Mouse (Mus musculus): ENCODE results near the gene Hdac9. TPM values are rescaled to one million over a fixed set of nuclear protein-coding genes. Genes with fewer than 3 reads are reported as not detected.

The Hdac9 gene
- polyA plus RNA-seq, 1 experiment from 2014 or later: 9.1 TPM

DNA sequence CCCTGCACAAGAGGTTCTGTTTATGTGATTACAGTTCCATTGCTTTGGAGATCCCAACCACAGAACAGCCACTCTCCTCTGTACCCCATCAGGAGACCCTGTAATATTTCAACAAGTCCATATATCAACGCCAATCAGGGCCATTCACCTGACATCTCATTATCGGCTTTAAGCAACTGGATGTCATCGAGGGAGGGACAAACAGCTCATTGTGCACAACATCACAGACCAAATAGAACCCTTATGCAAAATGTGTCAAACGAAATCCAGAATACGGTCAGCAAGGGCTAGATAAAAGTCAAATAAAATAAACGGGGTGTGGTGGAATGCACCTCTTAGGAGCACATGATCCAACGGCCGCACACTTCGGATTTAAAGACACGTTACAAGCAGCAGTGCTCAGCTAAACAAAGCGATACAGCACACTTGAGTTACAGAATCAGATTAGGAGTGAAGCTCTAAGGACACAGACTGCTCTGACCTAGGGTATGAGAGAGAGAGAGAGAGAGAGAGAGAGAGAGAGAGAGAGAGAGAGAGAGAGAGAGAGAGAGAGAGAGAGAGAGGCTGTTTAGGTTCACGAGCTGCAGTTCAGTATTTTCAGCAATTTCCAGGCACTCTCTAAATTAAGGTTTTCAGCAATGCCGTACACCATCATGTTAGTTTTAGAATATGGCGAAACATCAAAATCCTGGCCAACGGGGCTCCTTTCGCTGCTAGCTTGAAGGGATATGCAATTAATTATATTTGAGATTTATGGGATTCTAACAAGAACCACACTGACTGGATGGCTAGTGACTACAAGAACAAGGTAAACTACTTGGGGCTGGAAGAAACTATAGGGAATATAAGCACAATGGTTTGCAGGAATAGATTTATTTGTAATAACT lies 279.4 kb downstream of the Hdac9 start:
- Histone ChIP-seq H3K27me3 (no peaks in the 10 kb centered on the region), H3K9me3 (replicated peaks) (no peaks in the 10 kb centered on the region), H3K4me1 (no peaks in the 10 kb centered on the region), H3K4me3 (no peak overlapping the region), H3K4me2 (replicated peaks) (no peak overlapping the region), H3K27ac (no peak overlapping the region), H3K36me3 (no peaks in the 10 kb centered on the region), H3K9ac (no peak overlapping the region)
- 79% methylated on average over 16 of the region's 16 CpGs for WGBS
- ATAC-seq (ENCODE audit: low FRiP score): no peak

DNA sequence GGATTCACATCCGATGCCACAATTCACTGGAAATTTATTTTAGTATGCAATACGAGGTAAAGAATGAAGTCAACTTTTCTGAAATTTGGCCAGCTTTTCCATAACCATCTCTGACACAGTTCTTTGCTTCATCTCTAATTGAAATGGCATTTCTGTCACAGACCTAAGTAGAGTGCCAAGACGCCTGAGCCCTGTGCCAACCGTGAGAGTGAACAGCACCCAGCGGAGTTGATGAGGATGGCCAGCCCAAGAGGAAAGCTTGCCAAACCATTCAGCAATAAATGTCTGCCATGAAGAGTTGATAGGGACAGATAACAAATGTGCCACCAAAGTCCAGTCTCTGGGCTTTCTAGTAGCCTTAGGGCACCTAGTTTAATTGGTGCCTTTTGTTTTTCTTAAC lies 297.8 kb downstream of the Hdac9 start:
- H3K4me3 ChIP-seq: no peak overlapping the region
- H3K4me2 ChIP-seq (replicated peaks): no peak overlapping the region
- H3K27me3 ChIP-seq: no peaks in the 10 kb centered on the region
- H3K4me1 ChIP-seq: no peaks in the 10 kb centered on the region
- 88% methylated on average over 5 of the region's 5 CpGs for WGBS
- no peak for ATAC-seq (ENCODE audit: low FRiP score)
- H3K36me3 ChIP-seq: no peaks in the 10 kb centered on the region
- no peak overlapping the region for H3K27ac ChIP-seq
- no peak overlapping the region for H3K9ac ChIP-seq
- no peaks in the 10 kb centered on the region for H3K9me3 ChIP-seq (replicated peaks)

DNA sequence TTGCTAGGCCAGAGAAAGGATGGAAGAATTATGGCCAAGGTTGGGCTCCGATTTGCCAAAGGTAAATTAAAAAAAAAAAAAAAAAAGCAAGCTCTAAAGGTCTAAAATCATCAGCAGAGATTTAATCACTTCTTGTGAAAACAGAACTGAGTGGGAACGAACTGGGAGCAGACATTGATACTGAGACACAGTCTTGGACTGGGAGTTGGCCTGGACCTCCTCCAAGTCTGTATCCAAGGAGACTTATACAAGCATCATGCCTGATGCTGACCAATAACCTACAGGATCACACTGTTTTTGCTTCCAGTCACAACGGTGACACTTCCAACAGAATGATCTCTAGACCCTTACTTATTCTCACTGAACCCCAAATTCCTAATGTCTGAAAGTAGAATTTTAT lies 298.6 kb downstream of the Hdac9 start:
- Histone ChIP-seq H3K9ac (no peak overlapping the region), H3K4me1 (no peaks in the 10 kb centered on the region), H3K4me2 (replicated peaks) (no peak overlapping the region), H3K27ac (no peak overlapping the region), H3K4me3 (no peak overlapping the region), H3K9me3 (replicated peaks) (no peaks in the 10 kb centered on the region), H3K27me3 (no peaks in the 10 kb centered on the region), H3K36me3 (no peaks in the 10 kb centered on the region)
- WGBS: 77% methylated on average over 3 of the region's 3 CpGs
- no peak for ATAC-seq (ENCODE audit: low FRiP score)

DNA sequence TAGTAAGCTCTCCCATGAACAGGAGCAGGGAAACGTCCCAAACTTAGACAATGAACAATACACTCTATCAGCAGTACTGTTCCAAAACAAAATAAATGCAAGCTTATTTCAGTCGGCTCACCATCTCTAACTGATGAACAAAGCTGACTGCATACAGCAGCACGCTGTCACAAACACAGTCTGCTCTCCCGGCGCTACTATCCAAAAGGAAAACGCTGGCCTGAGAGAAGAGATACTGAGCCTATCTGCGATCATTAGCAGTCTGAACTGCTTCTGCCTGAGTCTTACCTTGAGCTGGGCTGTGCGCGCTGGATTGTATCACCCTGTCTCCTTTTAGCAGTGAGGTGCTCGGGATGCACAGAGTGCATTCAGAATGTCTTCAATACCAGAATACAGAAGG lies 299.1 kb downstream of the Hdac9 start:
- H3K4me1 ChIP-seq: no peaks in the 10 kb centered on the region
- H3K9ac ChIP-seq: no peak overlapping the region
- no peak overlapping the region for H3K4me2 ChIP-seq (replicated peaks)
- no peak for ATAC-seq (ENCODE audit: low FRiP score)
- no peaks in the 10 kb centered on the region for H3K36me3 ChIP-seq
- H3K27ac ChIP-seq: no peak overlapping the region
- H3K4me3 ChIP-seq: no peak overlapping the region
- no peaks in the 10 kb centered on the region for H3K9me3 ChIP-seq (replicated peaks)
- WGBS: 81% methylated on average over 10 of the region's 10 CpGs
- no peaks in the 10 kb centered on the region for H3K27me3 ChIP-seq

DNA sequence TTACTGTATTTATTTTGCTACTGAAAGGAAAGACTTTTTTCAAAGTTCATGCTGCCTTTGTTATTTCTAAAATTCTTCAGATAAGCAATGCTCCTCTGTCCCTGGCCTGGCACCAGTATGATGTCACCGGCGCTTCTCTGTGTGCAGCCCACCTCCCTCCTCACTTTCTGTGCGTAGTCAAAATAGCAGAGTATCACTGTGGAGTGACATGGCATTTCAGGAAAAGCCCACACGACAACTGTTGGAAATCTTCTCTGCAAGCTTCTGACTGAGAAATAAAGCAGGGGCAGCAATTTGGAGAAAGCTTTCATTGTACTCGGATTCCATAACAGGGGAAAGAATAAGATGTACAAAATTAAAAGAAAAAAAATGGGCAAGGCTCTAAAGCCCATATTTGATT lies 302.1 kb downstream of the Hdac9 start:
- no peak overlapping the region for H3K27ac ChIP-seq
- H3K4me1 ChIP-seq: no peaks in the 10 kb centered on the region
- WGBS: 71% methylated on average over 5 of the region's 5 CpGs
- no peak for ATAC-seq (ENCODE audit: low FRiP score)
- H3K4me3 ChIP-seq: no peak overlapping the region
- H3K36me3 ChIP-seq: no peaks in the 10 kb centered on the region
- H3K27me3 ChIP-seq: no peaks in the 10 kb centered on the region
- H3K9me3 ChIP-seq (replicated peaks): no peaks in the 10 kb centered on the region
- H3K4me2 ChIP-seq (replicated peaks): no peak overlapping the region
- H3K9ac ChIP-seq: no peak overlapping the region

DNA sequence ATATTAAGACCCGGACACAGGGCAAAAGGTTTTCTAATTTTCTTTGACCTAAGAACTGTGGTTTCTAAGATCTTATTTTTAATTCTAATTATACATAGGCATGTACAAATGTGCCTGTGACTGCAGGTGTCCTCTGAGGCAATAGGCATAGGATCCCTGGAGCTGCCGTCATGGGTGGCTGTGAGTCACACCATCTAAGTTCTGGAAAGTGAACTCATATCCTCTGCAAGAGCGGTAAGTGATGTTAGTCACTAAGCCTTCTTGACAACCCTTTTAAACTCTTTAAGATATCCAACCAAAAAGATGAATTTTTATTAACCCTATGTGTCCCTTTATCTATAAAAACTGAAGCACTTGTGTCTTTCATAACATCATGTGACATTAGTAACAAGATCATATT lies 304.4 kb downstream of the Hdac9 start:
- Histone ChIP-seq H3K4me2 (replicated peaks) (no peak overlapping the region), H3K9me3 (replicated peaks) (no peaks in the 10 kb centered on the region), H3K27me3 (no peaks in the 10 kb centered on the region), H3K9ac (no peak overlapping the region), H3K4me1 (no peaks in the 10 kb centered on the region), H3K36me3 (no peaks in the 10 kb centered on the region), H3K4me3 (no peak overlapping the region), H3K27ac (no peak overlapping the region)
- WGBS: 97% methylated on average over 3 of the region's 3 CpGs
- ATAC-seq (ENCODE audit: low FRiP score): no peak

DNA sequence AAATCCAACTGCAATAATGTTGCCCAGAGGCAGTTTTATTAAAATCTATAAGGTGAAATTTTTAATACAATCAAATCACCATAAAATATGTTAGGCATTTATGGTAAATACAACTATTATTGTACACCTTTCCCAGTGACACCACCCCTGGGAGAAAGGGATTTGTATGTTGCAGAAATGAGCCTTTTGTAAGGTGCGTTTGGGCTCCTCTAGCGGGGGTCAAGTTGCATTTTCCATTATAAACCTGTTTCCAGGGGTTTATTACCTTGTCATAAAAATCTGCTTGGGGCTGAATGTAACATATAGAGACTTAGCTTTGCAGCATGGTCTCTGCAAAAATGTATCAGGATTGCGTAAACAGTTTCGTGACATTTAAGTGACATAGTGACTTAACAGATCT lies 312.4 kb downstream of the Hdac9 start:
- no peaks in the 10 kb centered on the region for H3K4me1 ChIP-seq
- no peaks in the 10 kb centered on the region for H3K36me3 ChIP-seq
- H3K9ac ChIP-seq: no peak overlapping the region
- no peak for ATAC-seq (ENCODE audit: low FRiP score)
- no peak overlapping the region for H3K4me3 ChIP-seq
- no peaks in the 10 kb centered on the region for H3K9me3 ChIP-seq (replicated peaks)
- no peaks in the 10 kb centered on the region for H3K27me3 ChIP-seq
- 88% methylated on average over 4 of the region's 4 CpGs for WGBS
- no peak overlapping the region for H3K4me2 ChIP-seq (replicated peaks)
- no peak overlapping the region for H3K27ac ChIP-seq

DNA sequence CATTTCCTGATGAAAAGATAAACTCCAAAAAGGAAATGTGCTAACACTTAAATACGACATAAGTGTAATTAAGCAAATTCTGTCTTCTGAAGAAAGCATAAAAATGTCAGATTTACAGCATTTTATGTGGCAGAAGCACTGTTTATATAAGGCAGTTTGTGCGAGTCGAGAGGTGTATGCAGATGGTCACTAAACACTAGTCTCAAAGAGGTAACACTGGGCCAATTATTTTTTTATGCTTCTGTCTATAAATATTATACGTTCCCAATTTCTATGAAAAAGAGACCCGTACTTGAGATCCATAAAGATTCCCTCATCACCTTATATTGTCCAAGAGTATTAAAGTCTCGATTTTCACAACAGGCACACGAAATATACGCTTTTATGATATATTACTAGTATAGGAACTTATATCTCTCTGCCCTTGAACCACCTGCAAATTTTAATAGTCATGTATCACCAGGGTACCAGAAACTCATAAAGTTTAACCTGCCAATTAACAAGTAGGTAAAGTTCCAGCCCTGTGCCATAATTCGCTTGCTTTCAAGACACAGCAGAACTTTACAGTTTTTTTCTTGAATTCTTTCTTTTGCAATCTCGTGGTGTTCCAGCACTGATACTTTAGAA lies 322.6 kb downstream of the Hdac9 start:
- no peak overlapping the region for H3K27ac ChIP-seq
- H3K4me1 ChIP-seq: no peaks in the 10 kb centered on the region
- no peaks in the 10 kb centered on the region for H3K9me3 ChIP-seq (replicated peaks)
- H3K36me3 ChIP-seq: no peaks in the 10 kb centered on the region
- no peaks in the 10 kb centered on the region for H3K27me3 ChIP-seq
- no peak for ATAC-seq (ENCODE audit: low FRiP score)
- no peak overlapping the region for H3K4me3 ChIP-seq
- WGBS: 89% methylated on average over 10 of the region's 10 CpGs
- H3K4me2 ChIP-seq (replicated peaks): no peak overlapping the region
- H3K9ac ChIP-seq: no peak overlapping the region

DNA sequence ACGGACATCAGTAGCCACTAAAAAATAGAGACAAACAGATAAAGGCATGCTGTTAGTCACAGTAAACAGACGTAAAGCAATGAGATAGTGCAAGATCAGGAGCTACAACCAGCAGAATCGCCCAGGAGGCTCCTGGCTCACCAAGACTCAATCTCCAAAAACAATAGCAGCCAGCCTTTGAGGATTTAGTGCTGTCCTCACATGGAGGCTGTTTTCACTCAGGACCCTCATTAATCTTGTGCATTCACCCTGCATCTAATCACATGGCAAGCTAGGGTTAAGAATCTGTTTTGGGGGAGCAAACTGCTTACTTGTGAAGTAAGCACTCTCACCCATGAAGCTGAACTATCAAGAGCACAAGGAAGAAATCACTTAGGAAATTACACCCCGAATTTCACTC lies 329.7 kb downstream of the Hdac9 start:
- WGBS: 48% methylated on average over 4 of the region's 4 CpGs
- Histone ChIP-seq H3K9me3 (replicated peaks) (no peaks in the 10 kb centered on the region), H3K36me3 (no peaks in the 10 kb centered on the region), H3K4me2 (replicated peaks) (no peak overlapping the region), H3K4me1 (no peaks in the 10 kb centered on the region), H3K4me3 (no peak overlapping the region), H3K27me3 (no peaks in the 10 kb centered on the region), H3K9ac (no peak overlapping the region), H3K27ac (no peak overlapping the region)
- no peak for ATAC-seq (ENCODE audit: low FRiP score)

DNA sequence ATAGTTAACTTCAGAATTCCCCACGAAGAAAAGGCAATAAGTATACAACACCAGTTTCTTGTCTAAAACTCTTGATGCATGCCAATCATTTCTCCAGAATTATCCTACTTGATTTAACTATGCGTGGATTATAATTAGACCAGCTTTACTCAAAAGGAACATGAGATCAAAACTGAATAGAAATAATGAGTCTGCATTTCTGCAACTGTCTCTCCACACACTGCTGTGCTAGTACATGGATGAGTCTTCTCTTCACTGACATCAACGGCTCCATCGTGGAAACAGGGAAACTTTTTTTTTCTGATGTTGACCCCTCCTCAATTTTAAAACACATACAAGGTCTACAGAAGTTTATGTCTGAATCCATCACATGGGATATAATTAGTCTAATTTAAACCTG lies 334.4 kb downstream of the Hdac9 start:
- Histone ChIP-seq H3K4me1 (no peaks in the 10 kb centered on the region), H3K9me3 (replicated peaks) (0 out of 2 replicates have a peak, but pooled peaks cover 3% of the 10 kb centered on the region), H3K9ac (no peak overlapping the region), H3K27ac (no peak overlapping the region), H3K4me3 (no peak overlapping the region), H3K36me3 (no peaks in the 10 kb centered on the region), H3K27me3 (no peaks in the 10 kb centered on the region), H3K4me2 (replicated peaks) (no peak overlapping the region)
- no peak for ATAC-seq (ENCODE audit: low FRiP score)
- 89% methylated on average over 4 of the region's 4 CpGs for WGBS

DNA sequence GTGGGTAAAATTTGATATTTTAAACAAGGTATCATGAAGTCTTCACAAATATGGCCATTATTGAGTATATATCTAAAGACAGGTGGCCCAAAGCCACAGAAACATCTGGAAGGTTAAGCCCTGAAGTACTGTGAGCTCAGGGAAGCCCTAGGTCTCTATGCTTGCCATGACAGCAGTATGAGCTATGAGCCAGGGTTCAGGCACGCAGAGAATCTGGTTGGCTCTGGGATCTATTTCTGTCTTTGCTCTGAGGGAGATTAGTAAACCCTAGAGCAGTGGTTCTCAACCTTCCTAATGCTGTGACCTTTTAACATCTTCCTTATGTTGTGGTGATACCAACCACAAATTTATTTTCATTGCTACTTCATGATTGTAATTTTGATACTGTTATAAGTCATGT lies 337.7 kb downstream of the Hdac9 start:
- WGBS: 92% methylated on average over 1 of the region's 1 CpGs
- ATAC-seq (ENCODE audit: low FRiP score): no peak
- Histone ChIP-seq H3K9me3 (replicated peaks) (0 out of 2 replicates have a peak, but pooled peaks cover 3% of the 10 kb centered on the region), H3K27me3 (no peaks in the 10 kb centered on the region), H3K9ac (no peak overlapping the region), H3K4me3 (no peak overlapping the region), H3K4me1 (no peaks in the 10 kb centered on the region), H3K36me3 (no peaks in the 10 kb centered on the region), H3K4me2 (replicated peaks) (no peak overlapping the region), H3K27ac (no peak overlapping the region)

DNA sequence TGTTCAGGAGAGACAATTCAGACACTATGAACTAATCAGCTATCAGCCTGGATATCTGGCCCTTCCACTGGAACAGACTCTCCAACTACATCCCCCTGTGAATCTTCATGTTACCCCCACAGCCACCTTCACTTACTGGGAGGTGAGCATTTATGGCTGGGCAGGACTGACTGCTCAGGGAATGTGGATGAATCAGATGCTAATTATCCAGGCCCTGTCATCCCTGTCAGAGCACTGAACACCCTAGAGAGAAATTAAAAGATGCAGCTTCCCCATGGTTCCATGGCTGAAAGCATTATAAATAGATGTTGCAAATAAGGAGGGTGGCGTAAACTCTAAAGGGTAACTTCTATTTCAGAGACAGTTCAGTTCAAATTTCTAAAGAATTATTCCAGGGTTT lies 345.8 kb downstream of the Hdac9 start:
- WGBS: 69% methylated on average over 1 of the region's 1 CpGs
- Histone ChIP-seq H3K9ac (no peak overlapping the region), H3K36me3 (no peaks in the 10 kb centered on the region), H3K4me2 (replicated peaks) (no peak overlapping the region), H3K9me3 (replicated peaks) (no peaks in the 10 kb centered on the region), H3K27ac (no peak overlapping the region), H3K4me3 (no peak overlapping the region), H3K4me1 (0 out of 2 replicates have a peak, but pooled peaks cover 2% of the 10 kb centered on the region), H3K27me3 (no peaks in the 10 kb centered on the region)
- 0 out of 2 replicates have a peak, but pooled peaks have one; percentile 54 for ATAC-seq (ENCODE audit: low FRiP score)

DNA sequence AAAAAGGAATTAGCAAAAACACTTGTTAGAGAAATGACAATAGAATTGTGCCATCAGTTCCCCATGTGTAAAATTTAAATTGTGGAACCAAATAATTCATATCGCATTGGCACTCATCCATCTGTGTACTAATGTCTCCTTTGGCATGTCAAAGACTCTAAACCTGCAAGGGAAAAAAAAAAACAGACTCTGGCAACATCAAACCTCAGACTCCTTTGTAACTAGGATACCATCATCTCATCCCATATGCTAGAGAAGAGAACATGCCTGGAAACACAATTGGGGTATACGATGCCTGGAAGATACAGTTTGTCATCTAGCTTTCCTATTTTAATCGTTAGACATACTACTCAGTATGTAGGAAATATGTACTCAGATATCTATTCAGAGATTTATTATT lies 347.4 kb downstream of the Hdac9 start:
- Histone ChIP-seq H3K9me3 (replicated peaks) (no peaks in the 10 kb centered on the region), H3K4me3 (no peak overlapping the region), H3K9ac (no peak overlapping the region), H3K27ac (no peak overlapping the region), H3K27me3 (no peaks in the 10 kb centered on the region), H3K4me1 (0 out of 2 replicates have a peak, but pooled peaks cover 2% of the 10 kb centered on the region), H3K36me3 (no peaks in the 10 kb centered on the region), H3K4me2 (replicated peaks) (no peak overlapping the region)
- ATAC-seq (ENCODE audit: low FRiP score): no peak
- WGBS: 93% methylated on average over 3 of the region's 3 CpGs
